In the genomic region with DNA sequence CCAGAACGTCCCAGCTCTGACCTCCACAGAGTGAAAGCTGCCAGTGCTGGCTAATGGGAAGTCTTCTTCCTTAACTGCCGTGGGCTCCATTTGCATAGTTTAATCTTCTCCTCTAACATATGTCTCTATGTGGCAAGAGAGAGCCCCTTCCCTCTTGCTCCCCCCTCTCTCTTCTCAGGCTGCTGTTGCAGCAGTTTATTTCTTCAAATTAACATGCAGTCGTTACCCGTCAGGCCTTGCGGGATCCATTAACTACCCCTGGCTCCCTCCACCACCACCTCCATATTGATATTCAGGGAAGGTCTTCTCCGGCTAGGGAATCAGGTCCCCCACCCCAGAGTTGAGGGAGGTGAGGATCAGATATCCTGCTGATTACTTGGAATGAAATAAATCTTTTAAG, we compare ENCODE assay signal across 13 mouse cellular contexts. TPM values are rescaled to one million over a fixed set of nuclear protein-coding genes. Genes with fewer than 3 reads are reported as not detected.
DNase-seq lines count a peak whose midpoint lies in the region; ATAC-seq and TF ChIP-seq lines count a peak whose summit lies in the region.
"Had no signal": no experiment of that assay in that cellular context is flagged by ENCODE, and none has a peak within 500 bp of the region (broad histone marks: within the 10 kb centered on the region; RNA-seq: fewer than 3 reads in every experiment).

No protein-coding gene starts in this region.

- no peak for ATAC-seq in embryonic facial prominence, embryonic 14.5 days (ENCODE audit: low read depth)
- no peak for ATAC-seq in hindbrain, embryonic 13.5 days (ENCODE audit: low FRiP score)
- no peak for ATAC-seq in midbrain, embryonic 12.5 days (ENCODE audit: low FRiP score, low read depth)
- ATAC-seq in monocyte, adult 5-6 weeks (replicated peaks; ENCODE audit: insufficient number of reproducible peaks, low FRiP score, low TSS enrichment, poor library complexity, severe bottlenecking): no peak
- ATAC-seq: inflammation-experienced regulatory T-cells, adult 6 months had no signal

- no peaks in the 10 kb centered on the region for H3K9me3 ChIP-seq in embryonic facial prominence, embryonic 10.5 days
- no peaks in the 10 kb centered on the region for H3K9me3 ChIP-seq in embryonic facial prominence, embryonic 14.5 days (ENCODE audit: control insufficient read depth, low read length)
- H3K9me3 ChIP-seq in hindbrain, embryonic 13.5 days: no peaks in the 10 kb centered on the region
- no peaks in the 10 kb centered on the region for H3K9me3 ChIP-seq in midbrain, embryonic 12.5 days

- DNase-seq in embryonic facial prominence, embryonic 10.5 days (ENCODE audit: low spot score): no peak
- no peak for DNase-seq in embryonic facial prominence, embryonic 14.5 days (ENCODE audit: low spot score)
- DNase-seq in cerebellum, adult 18-20 months: no peak
- no peak for DNase-seq in cerebellum, adult 2 months
- DNase-seq: cerebellum, postnatal 14 days; heart, adult 2 months; left cerebral cortex, postnatal 4 days had no signal

- H3K9ac ChIP-seq in embryonic facial prominence, embryonic 14.5 days (ENCODE audit: low read depth, low read length): no peak overlapping the region
- H3K9ac ChIP-seq in hindbrain, embryonic 13.5 days: peak overlapping the region; percentile 39; the same call in 1 of the 2 replicates
- no peak overlapping the region for H3K9ac ChIP-seq in midbrain, embryonic 12.5 days (replicated peaks)

- H3K4me2 ChIP-seq in embryonic facial prominence, embryonic 14.5 days (ENCODE audit: low read depth, low read length): no peak overlapping the region
- H3K4me2 ChIP-seq in hindbrain, embryonic 13.5 days: no peak overlapping the region
- H3K4me2 ChIP-seq in midbrain, embryonic 12.5 days (replicated peaks): no peak overlapping the region

- peak overlapping the region; percentile 96 for H3K27ac ChIP-seq in embryonic facial prominence, embryonic 10.5 days (replicated peaks)
- peak overlapping the region; percentile 94; the same call in 1 of the 2 replicates for H3K27ac ChIP-seq in embryonic facial prominence, embryonic 14.5 days (replicated peaks; ENCODE audit: low read depth, low read length)
- peak overlapping the region; percentile 100 for H3K27ac ChIP-seq in hindbrain, embryonic 13.5 days
- H3K27ac ChIP-seq in midbrain, embryonic 12.5 days (replicated peaks): peak overlapping the region; percentile 97
- no peak overlapping the region for H3K27ac ChIP-seq in cerebellum, adult 2 months (ENCODE audit: insufficient read depth, low read length)
- H3K27ac ChIP-seq: heart, adult 2 months; macrophage had no signal

- peaks cover 78% of the 10 kb centered on the region for H3K4me1 ChIP-seq in embryonic facial prominence, embryonic 10.5 days
- peaks cover 68% of the 10 kb centered on the region for H3K4me1 ChIP-seq in embryonic facial prominence, embryonic 14.5 days (ENCODE audit: control insufficient read depth, insufficient read depth, low read length)
- peaks cover 72% of the 10 kb centered on the region for H3K4me1 ChIP-seq in hindbrain, embryonic 13.5 days (replicated peaks)
- H3K4me1 ChIP-seq in midbrain, embryonic 12.5 days: peaks cover 72% of the 10 kb centered on the region
- H3K4me1 ChIP-seq in cerebellum, adult 2 months (ENCODE audit: control insufficient read depth, insufficient read depth, low read length): peaks cover 6% of the 10 kb centered on the region; the same call in 1 of the 2 replicates

- 0 out of 2 replicates have a peak, but pooled peaks cover 4% of the 10 kb centered on the region for H3K27me3 ChIP-seq in embryonic facial prominence, embryonic 10.5 days (replicated peaks; ENCODE audit: low read depth, poor library complexity, severe bottlenecking)
- no peaks in the 10 kb centered on the region for H3K27me3 ChIP-seq in embryonic facial prominence, embryonic 14.5 days (replicated peaks; ENCODE audit: control insufficient read depth, insufficient read depth, low read length)
- no peaks in the 10 kb centered on the region for H3K27me3 ChIP-seq in hindbrain, embryonic 13.5 days
- no peaks in the 10 kb centered on the region for H3K27me3 ChIP-seq in midbrain, embryonic 12.5 days
- no peaks in the 10 kb centered on the region for H3K27me3 ChIP-seq in cerebellum, adult 2 months (ENCODE audit: control insufficient read depth, insufficient read depth, low read length)

- 69% methylated on average over 6 of the region's 6 CpGs for WGBS in embryonic facial prominence, embryonic 10.5 days
- WGBS in embryonic facial prominence, embryonic 14.5 days: 39% methylated on average over 6 of the region's 6 CpGs
- WGBS in hindbrain, embryonic 13.5 days: 25% methylated on average over 6 of the region's 6 CpGs
- 55% methylated on average over 6 of the region's 6 CpGs for WGBS in midbrain, embryonic 12.5 days
- 72% methylated on average over 6 of the region's 6 CpGs for WGBS in cerebellum, adult 2 months

- H3K36me3 ChIP-seq in embryonic facial prominence, embryonic 10.5 days (replicated peaks): peaks cover 60% of the 10 kb centered on the region
- peaks cover 54% of the 10 kb centered on the region for H3K36me3 ChIP-seq in embryonic facial prominence, embryonic 14.5 days (ENCODE audit: control insufficient read depth, insufficient read depth, low read length)
- H3K36me3 ChIP-seq in hindbrain, embryonic 13.5 days: peaks cover 24% of the 10 kb centered on the region
- H3K36me3 ChIP-seq in midbrain, embryonic 12.5 days: peaks cover 27% of the 10 kb centered on the region

- TF ChIP-seq POLR2A in cerebellum, adult 2 months (IDR thresholded peaks at IDR 0.05; ENCODE audit: borderline replicate concordance, insufficient read depth, low read length): no peak

- no peak overlapping the region for H3K4me3 ChIP-seq in embryonic facial prominence, embryonic 10.5 days
- no peak overlapping the region for H3K4me3 ChIP-seq in embryonic facial prominence, embryonic 14.5 days (ENCODE audit: low read depth, low read length)
- no peak overlapping the region for H3K4me3 ChIP-seq in hindbrain, embryonic 13.5 days
- no peak overlapping the region for H3K4me3 ChIP-seq in midbrain, embryonic 12.5 days
- no peak overlapping the region for H3K4me3 ChIP-seq in cerebellum, adult 2 months (replicated peaks; ENCODE audit: insufficient read depth, low read depth, low read length)
- H3K4me3 ChIP-seq: heart, adult 2 months had no signal

- no peak for TF ChIP-seq CTCF in cerebellum, adult 2 months (IDR thresholded peaks at IDR 0.05; ENCODE audit: borderline replicate concordance, insufficient read depth, low read depth, low read length)

RNA-seq across cellular contexts. Expression of a gene that starts 13.1 kb away (rescaled TPM):
- polyA plus RNA-seq in embryonic facial prominence, embryonic 10.5 days (2016; fragmentation: Nextera tagmentation; extraction: Ambion mirVana): 0.16 and 0.29 TPM in 2 replicates
- polyA plus RNA-seq in embryonic facial prominence, embryonic 14.5 days (2014; fragmentation: Nextera tagmentation; extraction: Ambion mirVana): 0.13 and 0.47 TPM in 2 replicates
- polyA plus RNA-seq in hindbrain, embryonic 13.5 days (2015; fragmentation: Nextera tagmentation; extraction: Ambion mirVana): 0.23 and 0.34 TPM in 2 replicates
- 0.10 and 0.20 TPM in 2 replicates for polyA plus RNA-seq in midbrain, embryonic 12.5 days (2016; fragmentation: Nextera tagmentation; extraction: Ambion mirVana)
- 0.53 to 1.2 TPM (median 0.87 TPM) in 3 replicates for total RNA-seq in monocyte, adult 5-6 weeks (2017)
- polyA plus RNA-seq in cerebellum, adult 2 months (2012; rRNA removed): 0.43 and 0.62 TPM in 2 replicates
- total RNA-seq: adrenal gland, postnatal 4 days; heart, adult 2 months had no signal
- polyA plus RNA-seq: inflammation-experienced regulatory T-cells, adult 6 months had no signal

RNA-seq across cellular contexts. Expression of a gene that starts 24.8 kb away (rescaled TPM):
- polyA plus RNA-seq in embryonic facial prominence, embryonic 10.5 days (2016; fragmentation: Nextera tagmentation; extraction: Ambion mirVana): 281 and 285 TPM in 2 replicates
- polyA plus RNA-seq in embryonic facial prominence, embryonic 14.5 days (2014; fragmentation: Nextera tagmentation; extraction: Ambion mirVana): 274 and 289 TPM in 2 replicates
- 219 and 222 TPM in 2 replicates for polyA plus RNA-seq in hindbrain, embryonic 13.5 days (2015; fragmentation: Nextera tagmentation; extraction: Ambion mirVana)
- 232 and 235 TPM in 2 replicates for polyA plus RNA-seq in midbrain, embryonic 12.5 days (2016; fragmentation: Nextera tagmentation; extraction: Ambion mirVana)
- 47.5 to 52.5 TPM (median 50.3 TPM) in 3 replicates for total RNA-seq in monocyte, adult 5-6 weeks (2017)
- 110 and 117 TPM in 2 replicates for polyA plus RNA-seq in cerebellum, adult 2 months (2012; rRNA removed)

RNA-seq across cellular contexts. Expression of a gene that starts 39.1 kb away (rescaled TPM):
- 4.7 and 5.9 TPM in 2 replicates for polyA plus RNA-seq in embryonic facial prominence, embryonic 10.5 days (2016; fragmentation: Nextera tagmentation; extraction: Ambion mirVana)
- polyA plus RNA-seq in embryonic facial prominence, embryonic 14.5 days (2014; fragmentation: Nextera tagmentation; extraction: Ambion mirVana): 2.1 and 2.5 TPM in 2 replicates
- 1.1 and 1.4 TPM in 2 replicates for polyA plus RNA-seq in hindbrain, embryonic 13.5 days (2015; fragmentation: Nextera tagmentation; extraction: Ambion mirVana)
- 3.4 and 3.8 TPM in 2 replicates for polyA plus RNA-seq in midbrain, embryonic 12.5 days (2016; fragmentation: Nextera tagmentation; extraction: Ambion mirVana)
- 85.2 to 136 TPM (median 112 TPM) in 3 replicates for total RNA-seq in monocyte, adult 5-6 weeks (2017)
- 0.28 and 0.57 TPM in 2 replicates for polyA plus RNA-seq in cerebellum, adult 2 months (2012; rRNA removed)
- total RNA-seq: left cerebral cortex, postnatal 4 days had no signal

RNA-seq across cellular contexts. Expression of a gene that starts 42.6 kb away (rescaled TPM):
- 22.1 and 22.7 TPM in 2 replicates for polyA plus RNA-seq in embryonic facial prominence, embryonic 10.5 days (2016; fragmentation: Nextera tagmentation; extraction: Ambion mirVana)
- polyA plus RNA-seq in embryonic facial prominence, embryonic 14.5 days (2014; fragmentation: Nextera tagmentation; extraction: Ambion mirVana): 18.4 and 19.0 TPM in 2 replicates
- 18.6 and 19.9 TPM in 2 replicates for polyA plus RNA-seq in hindbrain, embryonic 13.5 days (2015; fragmentation: Nextera tagmentation; extraction: Ambion mirVana)
- 19.6 and 20.8 TPM in 2 replicates for polyA plus RNA-seq in midbrain, embryonic 12.5 days (2016; fragmentation: Nextera tagmentation; extraction: Ambion mirVana)
- 0.85 to 3.7 TPM (median 1.7 TPM) in 3 replicates for total RNA-seq in monocyte, adult 5-6 weeks (2017)
- 91.4 and 96.6 TPM in 2 replicates for polyA plus RNA-seq in cerebellum, adult 2 months (2012; rRNA removed)
- polyA plus RNA-seq: inflammation-experienced regulatory T-cells, adult 6 months had no signal

RNA-seq across cellular contexts. Expression of a gene that starts 57.1 kb away (rescaled TPM):
- polyA plus RNA-seq in embryonic facial prominence, embryonic 10.5 days (2016; fragmentation: Nextera tagmentation; extraction: Ambion mirVana): 1,897 and 1,928 TPM in 2 replicates
- polyA plus RNA-seq in embryonic facial prominence, embryonic 14.5 days (2014; fragmentation: Nextera tagmentation; extraction: Ambion mirVana): 573 and 661 TPM in 2 replicates
- polyA plus RNA-seq in hindbrain, embryonic 13.5 days (2015; fragmentation: Nextera tagmentation; extraction: Ambion mirVana): 901 and 926 TPM in 2 replicates
- polyA plus RNA-seq in midbrain, embryonic 12.5 days (2016; fragmentation: Nextera tagmentation; extraction: Ambion mirVana): 1,196 and 1,287 TPM in 2 replicates
- total RNA-seq in monocyte, adult 5-6 weeks (2017): 482 to 520 TPM (median 483 TPM) in 3 replicates
- polyA plus RNA-seq in cerebellum, adult 2 months (2012; rRNA removed): 318 and 320 TPM in 2 replicates
